Mouse (Mus musculus) ovary, postnatal 14 days (tissue): Measurements from ENCODE around the gene Hey2.

Experiments used
- DNase-seq: peaks from one replicate; pipeline ENCODE4 v3.0.0; 2022; ENCODE audit warnings: low spot score

Hey2 gene

DNA sequence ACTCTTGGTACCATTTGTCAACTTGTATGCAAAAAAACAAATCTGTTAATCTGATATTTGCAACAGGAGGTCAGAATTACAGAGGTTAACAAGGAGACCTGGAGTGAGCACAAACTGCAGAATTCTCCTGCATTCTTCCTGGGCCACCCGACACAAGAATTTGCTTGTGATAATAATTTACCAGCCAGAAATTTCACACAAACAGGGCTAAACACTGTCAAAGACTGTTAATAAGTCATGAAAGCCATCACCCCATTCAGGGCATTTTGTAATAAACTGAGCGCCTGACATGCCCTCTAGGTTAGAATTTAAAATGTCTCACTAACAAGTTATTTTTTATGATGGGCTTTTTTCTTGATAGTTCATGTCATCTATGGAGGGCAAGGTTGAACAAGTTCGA, 51.6 kb downstream of the Hey2 start:
- no peak for DNase-seq

DNA sequence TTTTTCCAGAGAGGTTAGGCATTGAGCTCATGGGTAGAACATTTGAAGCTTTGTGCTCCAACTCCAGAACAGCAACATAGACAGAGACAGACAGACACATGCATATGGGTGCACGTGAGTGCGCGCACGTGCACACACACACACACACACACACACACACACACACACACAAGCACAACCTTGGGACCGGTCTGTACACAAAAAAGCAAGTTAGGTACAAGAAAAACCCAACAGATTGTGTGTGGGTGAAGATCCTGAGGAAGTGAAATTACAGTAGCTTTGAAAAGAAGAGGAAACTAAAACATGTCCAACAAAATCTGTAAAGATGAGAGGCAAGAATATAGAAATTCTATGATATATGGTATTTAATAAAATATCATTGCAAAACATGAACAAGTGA, 53.1 kb downstream of the Hey2 start:
- DNase-seq: no peak

DNA sequence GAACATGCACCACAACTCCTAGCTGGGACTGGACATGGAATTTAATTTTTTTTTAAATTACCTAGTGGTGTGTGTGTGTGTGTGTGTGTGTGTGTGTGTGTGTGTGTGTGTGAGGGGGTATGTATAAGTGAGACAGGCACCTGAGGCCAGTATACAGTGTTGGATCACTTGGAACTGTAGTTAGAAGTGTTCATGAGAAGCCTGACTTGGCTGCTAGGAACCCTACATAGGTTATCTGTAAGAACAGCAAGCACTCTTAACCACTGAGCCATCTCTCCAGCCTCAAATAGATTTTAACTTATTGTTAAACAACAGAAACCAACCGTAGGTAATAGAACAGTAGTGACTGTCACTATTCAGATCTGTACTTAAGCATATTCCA, 54.3 kb downstream of the Hey2 start:
- DNase-seq: no peak

DNA sequence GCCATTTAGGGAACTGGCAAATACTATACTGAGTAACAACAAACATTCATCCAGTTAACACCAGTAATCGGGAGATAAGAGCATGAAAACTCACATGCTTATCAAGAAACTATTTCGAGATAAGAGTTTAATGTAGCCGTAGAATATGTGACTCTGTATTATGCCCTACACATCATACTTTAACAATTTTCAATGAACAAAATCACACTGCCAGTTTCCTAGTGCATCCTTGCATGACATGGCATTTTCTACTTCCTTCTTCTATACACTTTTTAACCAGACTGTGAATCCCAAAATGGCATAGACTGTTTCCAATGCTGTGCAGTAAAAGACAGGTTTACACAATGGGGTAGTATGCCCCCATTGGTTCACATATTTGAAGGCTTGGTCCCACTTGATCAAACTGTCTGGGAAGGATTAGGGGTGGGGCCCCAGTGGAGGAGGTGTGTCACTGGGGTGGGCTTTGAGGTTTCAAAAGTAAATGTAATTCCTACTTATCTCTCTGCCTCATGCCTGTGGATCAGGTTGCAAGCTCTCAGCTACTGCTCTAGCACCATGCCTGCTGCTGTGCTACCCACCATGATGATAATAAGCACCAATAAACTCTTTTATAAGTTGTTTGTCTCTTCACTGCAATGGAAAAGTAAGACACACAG, 54.8 kb downstream of the Hey2 start:
- DNase-seq: no peak

DNA sequence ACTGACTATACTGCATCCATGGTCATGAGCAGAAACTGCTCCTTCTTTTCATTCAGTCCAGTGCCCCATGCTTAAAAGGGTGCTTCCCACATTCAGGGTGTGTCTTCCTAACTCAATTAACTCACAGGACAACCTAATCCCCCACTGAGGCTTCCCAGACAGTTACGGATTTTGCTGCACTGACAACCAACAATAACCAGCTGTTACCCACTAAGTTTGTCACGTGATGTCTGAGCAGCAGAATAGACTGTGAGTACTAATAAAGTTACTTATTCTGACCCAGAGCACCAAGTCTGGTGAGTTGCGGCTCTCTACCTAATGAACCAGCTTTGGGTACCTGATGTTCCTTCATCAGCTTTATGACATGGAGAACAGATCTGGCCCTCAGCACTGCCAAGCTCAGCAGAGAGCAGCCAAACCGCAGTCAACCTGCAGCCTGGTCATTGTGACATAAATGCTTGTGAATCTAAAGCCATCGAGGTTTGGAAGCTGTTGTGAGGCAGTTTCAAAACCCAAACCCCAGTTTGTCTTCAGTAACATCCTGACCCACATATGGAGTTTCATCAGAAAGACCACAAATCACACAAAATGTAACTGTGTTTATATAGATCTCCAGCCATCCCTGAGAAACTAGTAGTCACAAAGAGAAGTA, 56.4 kb downstream of the Hey2 start:
- DNase-seq: no peak
